Mouse (Mus musculus) liver, postnatal 0 days (tissue): ENCODE data around the gene Cpxm2.

Experiments
- CTCF ChIP-seq: sonication (generic); IDR thresholded peaks from 2 replicates; pipeline ENCODE4 v1.5.1; 2016; ENCODE audit warnings: antibody characterized with exemption, low read depth
- EP300 ChIP-seq: IDR thresholded peaks from 2 replicates; pipeline ENCODE4 v1.6.1; 2016; ENCODE audit warnings: antibody characterized with exemption, low read depth, mild to moderate bottlenecking

- TF ChIP-seq EP300 = no peak
- no peak for TF ChIP-seq CTCF
Observed at GRCm38 (mm10) chr7:132167239-132167638, 12.7 kb upstream of the Cpxm2 start.
